Mouse (Mus musculus) spleen, adult 2 months (tissue): ENCODE measurements at regions not wholly inside any gene's neighbourhood (a gene's known extent, or its start where the extent isn't known, plus 50 kb on each side); places are given as distances from the start of the nearest gene placed in this dataset.

Experiments
- DNase-seq, 2 experiments: peaks; one replicate each; pipeline versions ENCODE4 v3.0.0 to v3.0.0-alpha.2; 2012 to 2021; ENCODE audit warnings: low spot score in 2 of 2, low read depth in 1 of 2
- H3K27ac ChIP-seq: fragments of 200-500 bp; 2 replicates; pipeline ENCODE4 v1.5.1; 2012; ENCODE audit warnings: low read length, inconsistent platforms; ENCODE audit not compliant: insufficient read depth
- H3K27me3 ChIP-seq: fragments of 200-500 bp; 2 replicates; pipeline ENCODE4 v1.6.1; 2012; ENCODE audit warnings: mild to moderate bottlenecking, moderate library complexity, low read length, inconsistent platforms; ENCODE audit not compliant: control insufficient read depth, insufficient read depth
- H3K36me3 ChIP-seq: fragments of 200-500 bp; 2 replicates; pipeline ENCODE4 v1.6.1; 2012; ENCODE audit warnings: mild to moderate bottlenecking, low read length, inconsistent platforms; ENCODE audit not compliant: control insufficient read depth, insufficient read depth
- H3K4me1 ChIP-seq: fragments of 200-500 bp; 2 replicates; pipeline ENCODE4 v1.6.1; 2011; ENCODE audit warnings: inconsistent platforms; ENCODE audit not compliant: control insufficient read depth, insufficient read depth, insufficient read length
- H3K4me3 ChIP-seq: fragments of 200-500 bp; 2 replicates; pipeline ENCODE4 v1.5.1; 2011; ENCODE audit warnings: mild to moderate bottlenecking, inconsistent platforms; ENCODE audit not compliant: insufficient read depth, insufficient read length; ENCODE audit errors: extremely low read depth
- CTCF ChIP-seq: fragments of 200-500 bp; IDR thresholded peaks from 2 replicates; pipeline ENCODE4 v1.5.1; 2011; ENCODE audit warnings: mild to moderate bottlenecking, inconsistent platforms; ENCODE audit not compliant: insufficient read depth, insufficient read length, insufficient replicate concordance; ENCODE audit errors: extremely low read depth
- POLR2A ChIP-seq: fragments of 200-500 bp; IDR thresholded peaks from 2 replicates; pipeline ENCODE4 v1.6.1; 2011; ENCODE audit warnings: low read depth, low read length, inconsistent platforms
- WGBS: fragments of 180-500 bp; shearing (Covaris S2); methylation state at CpG from one replicate; pipeline ENCODE4 v1.1.7; 2018; 5-methylcytosine and 5-hydroxymethylcytosine counted together

DNA sequence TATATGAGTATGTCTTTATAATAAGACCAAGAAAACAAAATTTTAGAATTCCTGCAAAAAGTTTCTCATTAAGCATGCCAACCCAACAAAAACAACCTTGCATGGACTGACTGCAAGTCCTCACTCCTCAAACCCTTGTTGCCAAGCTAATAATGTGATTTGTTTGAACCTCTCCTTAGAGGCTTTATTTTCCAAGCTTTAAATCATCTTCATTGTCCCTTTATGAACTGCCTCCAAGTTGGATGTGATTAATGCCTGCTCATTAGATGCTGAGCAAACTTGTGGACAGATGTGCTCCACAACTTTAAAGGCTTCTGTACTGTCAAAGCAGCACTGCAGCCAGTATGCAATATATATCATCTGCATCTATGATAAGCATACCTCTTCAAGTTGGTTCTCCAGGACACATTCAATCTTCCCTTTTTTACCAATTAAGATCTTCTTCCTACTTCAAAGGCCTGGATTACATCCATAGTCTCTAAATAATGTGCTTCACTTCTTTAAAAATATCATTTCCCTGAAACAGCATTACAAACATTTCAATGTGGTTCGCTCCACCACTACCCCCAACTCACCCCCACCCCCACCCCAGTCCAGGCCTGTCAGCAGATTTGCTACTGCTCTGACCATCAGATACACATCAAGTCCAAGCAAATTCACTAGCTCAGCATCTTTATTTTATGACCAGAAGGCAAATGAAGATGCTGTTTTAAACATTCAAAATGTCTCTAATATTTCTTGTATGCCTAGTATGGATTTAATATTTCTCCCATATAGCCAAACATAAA, 237.1 kb upstream of the Arx start:
- no peak for TF ChIP-seq POLR2A
- TF ChIP-seq CTCF, result no peak
- WGBS, result 100% methylated on average over 1 of the region's 1 CpGs
- Histone ChIP-seq H3K36me3 (no peaks in the 10 kb centered on the region), H3K4me1 (no peaks in the 10 kb centered on the region), H3K4me3 (no peak overlapping the region), H3K27ac (no peak overlapping the region), H3K27me3 (no peaks in the 10 kb centered on the region)
- no peak for DNase-seq

GRCm38 (mm10) chrX:93049755-93050143, 236.5 kb upstream of the Arx start:
- no peak overlapping the region for H3K27ac ChIP-seq
- no peaks in the 10 kb centered on the region for H3K27me3 ChIP-seq
- H3K4me1 ChIP-seq, result no peaks in the 10 kb centered on the region
- H3K4me3 ChIP-seq, result no peak overlapping the region
- 82% methylated on average over 3 of the region's 3 CpGs for WGBS
- no peak for DNase-seq
- TF ChIP-seq POLR2A, result no peak
- TF ChIP-seq CTCF, result no peak
- no peaks in the 10 kb centered on the region for H3K36me3 ChIP-seq

- Histone ChIP-seq H3K4me1 (no peaks in the 10 kb centered on the region), H3K4me3 (no peak overlapping the region), H3K27me3 (no peaks in the 10 kb centered on the region), H3K27ac (no peak overlapping the region), H3K36me3 (no peaks in the 10 kb centered on the region)
- TF ChIP-seq CTCF (no peak), POLR2A (no peak)
- WGBS, result 73% methylated on average over 4 of the region's 4 CpGs
- no peak for DNase-seq
Observed at GRCm38 (mm10) chrX:93059533-93059932, 226.7 kb upstream of the Arx start.

DNA sequence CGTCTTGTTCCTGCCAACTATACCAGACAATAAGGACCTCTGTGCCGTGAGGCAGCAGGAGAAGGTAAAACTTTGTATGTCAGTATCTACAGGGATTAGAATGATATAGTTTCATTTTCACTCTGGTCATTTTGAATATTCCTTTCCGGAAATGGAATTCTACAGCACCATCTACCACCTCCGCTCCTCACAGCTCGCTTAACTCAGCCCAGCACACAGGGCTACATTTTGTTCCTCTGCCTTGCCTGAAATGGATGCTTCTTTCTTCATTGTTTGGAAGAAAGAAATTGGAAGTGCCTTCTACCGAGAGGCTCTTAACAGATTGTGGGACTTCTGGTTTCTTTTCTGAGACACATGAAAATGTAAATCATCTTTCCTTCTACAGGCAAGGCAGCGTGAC, 217.4 kb upstream of the Arx start:
- H3K27ac ChIP-seq, result no peak overlapping the region
- H3K4me1 ChIP-seq, result no peaks in the 10 kb centered on the region
- H3K27me3 ChIP-seq, result no peaks in the 10 kb centered on the region
- DNase-seq, result no peak
- no peaks in the 10 kb centered on the region for H3K36me3 ChIP-seq
- WGBS, result 59% methylated on average over 7 of the region's 7 CpGs
- H3K4me3 ChIP-seq, result no peak overlapping the region
- TF ChIP-seq CTCF (no peak), POLR2A (no peak)

GRCm38 (mm10) chrX:93069569-93070289, 216.5 kb upstream of the Arx start:
- WGBS, result 14% methylated on average over 13 of the region's 13 CpGs
- no peaks in the 10 kb centered on the region for H3K27me3 ChIP-seq
- H3K36me3 ChIP-seq, result no peaks in the 10 kb centered on the region
- H3K27ac ChIP-seq, result no peak overlapping the region
- DNase-seq, result peak; percentile 3 to 9
- TF ChIP-seq CTCF (no peak), POLR2A (no peak)
- no peak overlapping the region for H3K4me3 ChIP-seq
- no peaks in the 10 kb centered on the region for H3K4me1 ChIP-seq

- H3K4me1 ChIP-seq, result no peaks in the 10 kb centered on the region
- H3K36me3 ChIP-seq, result no peaks in the 10 kb centered on the region
- no peak overlapping the region for H3K27ac ChIP-seq
- WGBS, result 69% methylated on average over 5 of the region's 5 CpGs
- TF ChIP-seq CTCF, result no peak
- TF ChIP-seq POLR2A, result no peak
- no peak for DNase-seq
- no peaks in the 10 kb centered on the region for H3K27me3 ChIP-seq
- no peak overlapping the region for H3K4me3 ChIP-seq
Observed at GRCm38 (mm10) chrX:93070290-93070611, 216.0 kb upstream of the Arx start.

GRCm38 (mm10) chrX:93088976-93089375, 197.3 kb upstream of the Arx start:
- Histone ChIP-seq H3K36me3 (no peaks in the 10 kb centered on the region), H3K4me1 (no peaks in the 10 kb centered on the region), H3K27me3 (no peaks in the 10 kb centered on the region), H3K4me3 (no peak overlapping the region), H3K27ac (no peak overlapping the region)
- WGBS, result 76% methylated on average over 3 of the region's 3 CpGs
- TF ChIP-seq CTCF, result no peak
- no peak for TF ChIP-seq POLR2A
- DNase-seq, result no peak
